Mouse (Mus musculus) embryo, embryonic 10 days (tissue): ENCODE measurements around the gene Ccdc84.

Source experiments
- DNase-seq: peaks from one replicate; pipeline ENCODE4 v3.0.0-alpha.2; 2015; ENCODE audit warnings: low spot score

Gene Ccdc84

GRCm38 (mm10) chr9:44361190-44361917 lies 57.0 kb downstream of the Ccdc84 start, which contains the start of gene Vps11:
Vps11 (minus strand) TSS chr9:44361670.
- peak; percentile 99 for DNase-seq
